Mouse (Mus musculus) CD4-positive, CD25-positive, alpha-beta regulatory T cell, adult 2 months (primary cell): ENCODE measurements around the gene Akap11.

ENCODE experiments used
- DNase-seq: peaks from one replicate; pipeline ENCODE4 v3.0.0-alpha.2; 2012; ENCODE audit warnings: low read depth, low spot score

Gene Akap11

GRCm38 (mm10) chr14:78448807-78449406 is 87.7 kb downstream of the Akap11 start:
- peak; percentile 31 for DNase-seq

- DNase-seq = peak; percentile 28
Observed at GRCm38 (mm10) chr14:78448017-78448416, 88.6 kb downstream of the Akap11 start.

- no peak for DNase-seq
Observed at GRCm38 (mm10) chr14:78447542-78447941, 89.1 kb downstream of the Akap11 start.
